Mouse (Mus musculus) CH12.LX (cell line): ENCODE measurements around the gene Ccl17.

Experiments
- EP300 ChIP-seq: IDR thresholded peaks from 2 replicates; pipeline ENCODE4 v1.6.1; 2011; ENCODE audit warnings: low read length, improper control_type of control experiment
- POLR2A ChIP-seq: IDR thresholded peaks from 2 replicates; pipeline ENCODE4 v1.6.1; 2011; ENCODE audit warnings: low read depth, mild to moderate bottlenecking, improper control_type of control experiment, low read length
- TBP ChIP-seq: conservative IDR thresholded peaks from 2 replicates; pipeline ENCODE4 v1.6.1; 2011; ENCODE audit warnings: low read depth, low read length, improper control_type of control experiment
- UBTF ChIP-seq: IDR thresholded peaks from 2 replicates; pipeline ENCODE4 v1.6.1; 2012; ENCODE audit warnings: low read depth, mild to moderate bottlenecking, inconsistent platforms, low read length, improper control_type of control experiment, moderate library complexity

- TF ChIP-seq UBTF (no peak), EP300 (no peak), TBP (no peak), POLR2A (no peak)
These were observed 18.0 kb downstream of the Ccl17 start for GRCm38 (mm10) chr8:94828284-94828683.
